Mouse (Mus musculus) left cerebral cortex, postnatal 10 days (tissue): ENCODE measurements around the gene Crtap. TPM values are rescaled to one million over a fixed set of nuclear protein-coding genes. Genes with fewer than 3 reads are reported as not detected.
"Not testable (repeated sequence)": the region's sequence is repeated elsewhere in the genome, so short reads cannot be mapped to it uniquely, and the experiment has no call there.

Source experiments
- DNase-seq, 2 experiments: peaks; one replicate each; pipeline ENCODE4 v3.0.0; 2021 to 2022; ENCODE audit warnings: low spot score in 2 of 2, mixed read lengths in 1 of 2; ENCODE audit errors: extremely low spot score in 1 of 2
- intact Hi-C: fragments of 180-260 bp; cut with DNase I; formaldehyde crosslinking; loops from one replicate; pipeline ENCODE4 v1.15.1; 2025
- total RNA-seq, 2 experiments: library from RNA; stranded (reverse); gene quantifications; 2 replicates each; pipeline ENCODE4 v1.2.3; 2021

Crtap gene
- total RNA-seq, 2 experiments from 2014 or later = 8.7 to 10.4 TPM

GRCm38 (mm10) chr9:114375276-114375962 is 15.1 kb downstream of the Crtap start:
- intact Hi-C loops = no loop called here
- DNase-seq = no peak

DNA sequence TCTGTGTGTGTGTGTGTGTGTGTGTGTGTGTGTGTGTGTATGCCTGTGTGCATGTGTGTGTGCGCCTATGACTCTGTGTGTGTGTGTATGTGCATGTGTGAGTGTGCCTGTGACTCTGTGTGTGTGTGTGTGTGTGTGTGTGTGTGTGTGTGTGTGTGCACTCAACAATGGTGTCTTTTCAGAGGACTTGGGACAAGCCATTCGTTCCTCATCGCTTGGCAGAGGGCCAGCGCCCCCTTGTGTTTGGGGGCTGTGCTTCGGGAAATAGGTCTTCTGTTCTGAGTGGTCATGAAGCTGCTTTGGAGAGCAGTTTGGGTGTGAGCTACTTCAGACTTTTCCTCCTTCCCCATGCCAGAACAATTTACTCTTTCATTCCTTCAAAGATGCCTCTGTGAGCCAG is 18.8 kb downstream of the Crtap start:
- intact Hi-C loops = not testable (repeated sequence)
- peak in 1 of 2 experiments; percentile 68 for DNase-seq

DNA sequence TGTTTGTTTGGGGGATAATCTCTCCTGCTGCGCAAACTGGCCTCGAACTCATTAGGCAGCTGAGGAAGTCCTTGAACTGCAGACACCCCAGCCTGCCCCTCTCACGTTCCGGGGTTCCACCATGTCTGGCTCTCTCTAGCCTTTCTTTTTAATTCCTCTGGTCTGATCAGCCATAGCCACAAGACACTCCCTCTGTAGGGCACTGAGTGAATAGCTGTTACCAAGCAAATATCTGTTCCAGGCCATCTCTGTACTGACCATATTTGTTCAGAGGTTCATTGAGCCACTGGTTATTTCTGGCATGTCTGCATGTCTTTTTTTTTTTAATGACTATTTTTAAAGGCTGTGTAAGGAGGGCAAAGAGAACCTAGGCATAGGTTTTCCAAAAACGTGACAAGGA is 21.1 kb downstream of the Crtap start:
- intact Hi-C loops = loop anchor here (5.0 kb wide), 1 partner anchor 42 kb away; no protein-coding TSS in a partner anchor
- DNase-seq = not testable (repeated sequence)

- DNase-seq = no peak
- intact Hi-C loops = loop anchor here (5.0 kb wide), 1 partner anchor 41 kb away; no protein-coding TSS in a partner anchor
Measured at GRCm38 (mm10) chr9:114368471-114368858, 22.0 kb downstream of the Crtap start.

GRCm38 (mm10) chr9:114367783-114368470 is 22.5 kb downstream of the Crtap start:
- intact Hi-C loops = loop anchor here (5.0 kb wide), 1 partner anchor 41 kb away; no protein-coding TSS in a partner anchor
- DNase-seq = peak; percentile 73 to 92

DNA sequence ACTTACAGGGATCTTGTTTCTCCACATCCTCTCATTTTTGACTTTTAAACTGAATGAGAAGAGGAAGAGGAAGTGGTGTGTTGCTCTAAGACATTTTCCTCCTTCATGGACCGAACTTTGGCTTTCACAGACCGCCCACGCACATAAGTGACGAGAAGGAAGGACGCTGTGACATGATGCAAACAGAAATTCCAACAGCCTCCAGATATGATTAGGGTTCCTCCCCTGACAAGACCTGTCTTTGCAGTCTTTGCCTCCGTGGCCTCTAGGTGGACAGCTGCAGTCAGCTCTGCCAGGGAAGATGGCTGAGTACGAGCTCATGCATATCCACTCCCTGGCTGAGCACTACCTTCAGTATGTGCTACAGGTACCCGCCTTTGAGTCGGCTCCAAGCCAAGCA is 60.6 kb downstream of the Crtap start, which contains the start of gene Bcl2a1c:
Gene Bcl2a1c, plus strand, starts transcription at position 281 of the 400 bp plus-strand sequence.
- intact Hi-C loops = loop anchor here (5.0 kb wide), 1 partner anchor 37 kb away; no protein-coding TSS in a partner anchor
- not testable (repeated sequence) for DNase-seq

DNA sequence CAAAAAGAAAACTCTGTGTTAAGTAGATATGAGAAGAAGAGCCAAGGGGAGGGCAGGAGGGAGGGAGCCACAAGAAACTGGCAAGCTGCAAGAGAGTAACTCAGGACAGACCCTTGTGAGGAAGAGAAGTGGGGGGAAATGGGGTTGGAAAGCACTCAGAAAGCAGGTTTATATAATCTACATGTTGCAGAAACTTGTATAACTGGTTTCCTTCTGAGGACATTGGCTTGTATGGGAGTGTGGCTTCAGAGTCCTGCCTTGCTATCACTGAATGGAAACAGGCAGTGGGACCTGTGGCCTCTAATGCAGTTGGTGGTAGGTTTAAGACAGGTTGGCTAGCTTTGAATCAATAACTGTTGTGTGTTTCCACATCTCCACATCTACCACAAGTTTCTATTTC is 62.1 kb downstream of the Crtap start:
- intact Hi-C loops = loop anchor here (5.0 kb wide), 1 partner anchor 39 kb away; no protein-coding TSS in a partner anchor
- DNase-seq = not testable (repeated sequence)

DNA sequence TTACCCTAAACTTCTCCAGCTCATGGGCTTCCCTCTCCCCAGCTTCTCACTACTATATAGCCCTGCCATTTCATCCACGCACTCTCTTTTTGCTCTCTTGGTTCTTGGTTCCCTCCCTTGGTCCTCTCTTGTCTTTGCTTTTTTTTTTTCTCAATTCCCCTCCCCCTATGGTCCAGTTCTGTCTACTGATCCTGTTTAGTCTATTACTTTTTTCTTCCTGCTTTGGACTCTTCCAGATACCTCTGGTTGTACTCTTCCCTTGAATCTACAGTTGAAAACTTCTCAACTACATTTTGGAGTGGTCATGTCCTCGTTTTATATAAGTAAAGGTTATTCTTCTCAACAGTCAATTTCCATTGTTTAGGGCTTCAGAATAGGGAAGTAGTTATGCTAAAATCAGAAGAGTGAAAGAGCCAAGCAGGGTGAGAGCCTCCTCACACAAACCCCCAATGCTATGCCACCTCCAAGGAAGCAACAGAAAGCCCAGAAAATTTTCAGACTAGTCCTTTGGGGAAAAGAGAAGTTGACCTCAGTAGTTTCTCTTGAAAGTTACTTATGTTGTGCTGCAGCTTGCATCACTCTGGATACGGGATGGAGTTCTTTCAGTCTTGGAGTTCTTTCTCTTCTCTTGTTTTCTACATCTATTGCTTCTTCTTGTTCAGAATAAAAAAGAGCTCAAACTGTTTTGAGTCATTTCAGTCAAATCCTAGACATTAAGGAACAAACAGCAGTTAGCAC is 64.3 kb downstream of the Crtap start:
- DNase-seq = no peak
- intact Hi-C loops = loop anchor here (5.0 kb wide), 1 partner anchor 41 kb away; no protein-coding TSS in a partner anchor

Other genes with a start within 250 kb of the Crtap start
- gene Bcl2a1c, start 60.5 kb downstream of the Crtap start, total RNA-seq = not detected
- 10 to 100 TPM; 32.2 to 34.3 TPM for gene Glb1, start 10.4 kb upstream of the Crtap start, total RNA-seq
- 1 to 10 TPM; 9.4 to 10.0 TPM for gene Tmppe, start 10.4 kb upstream of the Crtap start, total RNA-seq
- not detected for gene Ccr4, start 114.2 kb upstream of the Crtap start, total RNA-seq
- gene C130032M10Rik, start 125.0 kb upstream of the Crtap start, total RNA-seq = not detected
- under 1 TPM; 0.26 TPM for gene Trim71, start 173.7 kb upstream of the Crtap start, total RNA-seq
- 10 to 100 TPM; 50.8 to 52.2 TPM for gene Cnot10, start 249.5 kb upstream of the Crtap start, total RNA-seq